Mouse (Mus musculus) T-helper 17 cell (primary cell): ENCODE results near the gene Rhebl1.

ENCODE experiments used
- in situ Hi-C, 2 experiments: fragments of 300-600 bp; cut with MboI, MseI; formaldehyde crosslinking; loops; 1 replicate in 1 of 2; 2 replicates in 1 of 2; pipeline ENCODE4 v1.15.1; 2025; ENCODE audit warnings: high pct_unique_total_duplicates in 2 of 2

Rhebl1 gene

DNA sequence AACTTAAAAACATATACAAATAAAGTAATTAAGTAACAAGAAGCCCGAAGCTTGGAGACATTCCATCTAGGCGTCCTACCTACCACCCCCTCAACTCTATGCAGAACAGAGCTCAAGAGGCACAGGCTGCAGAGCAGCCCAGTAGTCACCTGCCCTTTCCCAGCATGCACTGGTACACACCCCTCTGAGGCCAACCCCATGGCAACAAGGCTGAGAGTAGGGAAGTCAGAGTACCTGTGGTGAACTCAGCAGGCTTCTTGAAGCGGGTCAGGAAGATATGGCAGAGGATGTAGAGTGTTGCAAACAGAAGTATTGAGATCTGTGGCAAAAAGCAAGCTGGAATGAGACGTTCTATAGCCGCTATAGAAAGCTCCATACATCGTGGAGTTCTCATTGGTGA lies 20.6 kb upstream of the Rhebl1 start:
- in situ Hi-C loops: no loop called here

DNA sequence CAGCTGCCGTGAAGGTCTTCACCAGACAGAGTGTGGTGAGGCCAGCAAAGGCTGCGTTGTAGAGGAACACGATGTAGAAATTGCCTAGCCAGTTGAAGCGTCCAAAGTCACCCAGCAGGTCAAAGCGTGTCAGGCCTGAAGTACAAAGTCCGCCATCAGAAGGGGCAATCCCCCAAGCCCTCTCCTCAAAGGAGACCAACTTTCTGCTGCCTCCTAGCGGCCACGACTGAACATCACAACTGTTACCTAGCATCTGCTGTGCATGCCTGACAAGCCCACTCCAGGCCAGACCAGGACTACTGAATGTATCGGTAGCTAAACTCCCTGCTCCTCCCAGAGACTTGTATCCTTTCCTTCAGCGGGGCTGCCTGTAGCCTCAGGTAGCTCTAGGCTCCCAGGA lies 10.4 kb upstream of the Rhebl1 start:
- in situ Hi-C loops: no loop called here

DNA sequence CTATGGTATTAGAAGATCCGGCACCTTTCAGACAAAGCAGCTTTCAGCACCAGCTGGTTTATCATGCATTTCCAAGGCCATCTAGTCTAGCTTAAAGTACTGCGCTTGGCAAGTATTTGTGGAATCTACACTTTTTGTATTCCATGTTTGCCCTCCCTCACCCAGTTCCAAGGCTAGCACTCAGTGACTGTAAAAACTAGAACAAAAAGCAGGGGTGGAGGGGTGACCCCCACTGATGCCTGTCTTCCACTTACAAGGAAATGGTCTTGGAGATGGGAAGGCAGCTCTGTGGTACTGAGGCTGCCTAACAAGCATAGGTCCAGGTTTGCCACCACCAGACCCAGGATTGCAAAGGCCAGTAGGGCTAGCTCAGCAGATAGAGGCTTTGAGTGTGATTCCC lies 8.3 kb upstream of the Rhebl1 start:
- in situ Hi-C loops: no loop called here

GRCm38 (mm10) chr15:98901530-98901929 lies 7.2 kb upstream of the Rhebl1 start:
- in situ Hi-C loops: no loop called here

GRCm38 (mm10) chr15:98897928-98898800 lies 3.8 kb upstream of the Rhebl1 start, which contains the start of gene Dhh:
Gene Dhh, minus strand, starts transcription at chr15:98898540.
- in situ Hi-C loops: loop anchor here in 1 of 2 experiments (5.0 kb wide), 1 partner anchor 99 kb away; no protein-coding TSS in a partner anchor

- in situ Hi-C loops: loop anchor here in 1 of 2 experiments (5.0 kb wide), 1 partner anchor 100 kb away; no protein-coding TSS in a partner anchor
These were observed 3.2 kb upstream of the Rhebl1 start for GRCm38 (mm10) chr15:98897495-98897894.

- in situ Hi-C loops: loop anchor here in 1 of 2 experiments (5.0 kb wide), 1 partner anchor 101 kb away; no protein-coding TSS in a partner anchor
These were observed 1.6 kb upstream of the Rhebl1 start for GRCm38 (mm10) chr15:98895635-98896589.

DNA sequence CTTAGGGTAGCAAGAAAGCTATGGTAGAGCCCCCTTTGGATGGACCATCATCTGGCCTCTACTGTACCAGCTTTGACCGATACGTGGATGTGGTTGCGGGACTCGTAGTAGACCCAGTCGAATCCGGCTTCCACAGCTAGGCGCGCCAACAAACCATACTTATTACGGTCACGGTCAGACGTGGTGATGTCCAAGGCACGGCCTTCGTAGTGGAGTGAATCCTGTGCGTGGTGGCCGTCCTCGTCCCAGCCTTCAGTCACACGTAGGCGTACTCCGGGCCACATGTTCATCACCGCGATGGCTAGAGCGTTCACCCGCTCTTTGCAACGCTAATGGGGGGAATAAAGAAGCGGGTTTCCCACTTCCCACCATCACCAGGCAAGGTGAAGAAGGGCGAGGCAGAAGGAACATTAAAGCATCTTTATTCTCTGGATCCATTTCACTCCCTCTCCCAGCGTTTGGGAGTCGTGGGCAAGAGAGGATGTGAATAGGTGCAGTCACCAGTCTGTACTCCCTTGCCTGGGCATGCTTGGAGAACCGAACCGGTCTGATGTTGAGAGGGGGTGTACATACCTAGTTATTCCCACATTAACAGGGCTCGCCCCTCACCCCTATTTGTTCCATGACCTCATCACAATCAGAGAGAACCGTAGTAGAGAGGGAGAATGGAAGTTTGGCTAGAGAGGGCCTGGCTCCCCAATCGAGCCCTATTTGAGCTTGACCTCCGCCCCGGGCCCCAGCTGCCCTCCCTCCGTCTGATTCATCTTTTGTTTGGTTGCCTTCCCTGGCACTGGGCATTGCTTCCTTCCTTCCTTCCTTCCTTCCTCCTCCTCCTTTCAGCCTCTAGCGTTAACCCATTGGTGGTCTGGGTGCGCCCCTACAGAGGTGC lies 650 bp upstream of the Rhebl1 start:
- in situ Hi-C loops: loop anchor here in 1 of 2 experiments (5.0 kb wide), 1 partner anchor 102 kb away; no protein-coding TSS in a partner anchor

DNA sequence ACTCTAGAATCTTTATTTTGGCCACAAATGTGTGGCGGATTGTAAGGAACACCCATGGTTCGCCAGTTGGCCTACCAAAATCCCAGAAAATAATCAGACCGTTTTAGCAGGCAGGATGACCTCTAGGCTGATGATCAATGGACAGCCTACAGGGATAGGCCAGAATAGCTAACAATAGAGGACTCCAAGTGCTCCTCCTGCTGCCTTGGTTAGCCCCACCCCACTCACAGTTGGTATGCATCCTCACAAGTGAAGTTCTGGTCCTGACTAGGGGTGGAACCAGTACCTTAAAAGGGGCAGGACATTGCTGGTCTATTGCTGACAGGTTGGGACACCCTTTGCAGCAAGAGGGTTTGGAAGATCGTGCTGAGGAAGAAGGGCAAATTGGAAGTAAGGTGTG lies 1.3 kb downstream of the Rhebl1 start:
- in situ Hi-C loops: no loop called here

DNA sequence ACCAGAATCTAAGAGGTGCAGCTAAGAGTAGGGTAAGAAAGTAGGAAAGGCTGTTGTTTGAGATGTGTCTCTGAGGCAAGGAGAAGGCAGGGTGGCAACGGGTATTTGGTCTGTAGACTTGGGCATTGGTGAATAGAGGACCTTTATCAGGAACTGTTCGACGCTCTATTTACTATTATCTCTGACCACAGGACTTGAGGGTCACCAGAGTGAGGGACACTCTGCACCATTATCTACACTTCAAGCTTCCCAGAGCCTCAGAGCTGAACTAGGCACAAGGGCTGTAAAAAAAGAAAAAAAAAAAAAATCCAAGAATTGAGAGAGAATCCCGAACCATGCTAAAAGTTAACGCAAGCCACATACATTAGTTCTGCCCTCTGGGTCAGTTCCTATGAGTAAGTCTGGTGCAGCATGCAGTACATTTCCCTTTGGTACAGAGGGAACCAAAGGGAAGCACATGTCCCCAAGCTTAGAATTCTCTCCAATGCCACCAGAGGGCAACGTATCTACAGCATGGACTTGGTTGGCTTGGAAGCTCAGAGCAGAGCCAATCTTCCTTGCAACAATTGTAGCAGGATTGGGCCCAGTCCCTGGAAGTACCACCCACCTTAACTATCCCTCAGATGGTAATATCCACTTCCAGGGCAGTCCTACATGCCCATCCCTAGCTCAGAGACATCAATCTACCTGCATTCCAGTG lies 2.3 kb downstream of the Rhebl1 start:
- in situ Hi-C loops: no loop called here

DNA sequence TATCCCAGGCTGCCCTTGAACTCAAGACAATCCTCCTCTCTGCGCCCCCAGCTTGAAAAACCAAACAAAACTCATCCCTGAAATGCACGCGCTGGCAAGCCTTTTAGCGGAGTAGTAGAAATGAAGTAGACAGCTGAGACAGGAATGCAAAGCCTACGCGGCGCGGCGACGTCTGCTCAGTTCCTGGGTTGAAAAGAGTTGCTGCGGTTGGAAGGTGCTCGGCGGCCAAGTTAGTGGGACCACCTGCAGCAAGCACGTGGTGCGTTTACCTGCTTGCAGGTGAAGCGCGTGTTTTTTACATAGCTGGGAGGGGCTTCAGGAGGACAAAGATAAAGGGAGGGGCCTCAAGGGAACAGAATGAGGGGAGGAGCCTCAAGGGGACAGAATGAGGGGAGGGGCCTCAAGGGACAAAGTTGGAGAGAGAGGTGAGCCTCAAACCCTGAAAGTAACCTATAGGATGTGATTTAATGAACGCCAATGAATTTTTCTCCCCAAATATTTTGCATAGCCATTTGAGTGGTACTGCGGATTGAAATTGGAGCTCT lies 3.1 kb downstream of the Rhebl1 start:
- in situ Hi-C loops: no loop called here

- in situ Hi-C loops: no loop called here
These were observed 6.8 kb downstream of the Rhebl1 start for GRCm38 (mm10) chr15:98887526-98887925.

DNA sequence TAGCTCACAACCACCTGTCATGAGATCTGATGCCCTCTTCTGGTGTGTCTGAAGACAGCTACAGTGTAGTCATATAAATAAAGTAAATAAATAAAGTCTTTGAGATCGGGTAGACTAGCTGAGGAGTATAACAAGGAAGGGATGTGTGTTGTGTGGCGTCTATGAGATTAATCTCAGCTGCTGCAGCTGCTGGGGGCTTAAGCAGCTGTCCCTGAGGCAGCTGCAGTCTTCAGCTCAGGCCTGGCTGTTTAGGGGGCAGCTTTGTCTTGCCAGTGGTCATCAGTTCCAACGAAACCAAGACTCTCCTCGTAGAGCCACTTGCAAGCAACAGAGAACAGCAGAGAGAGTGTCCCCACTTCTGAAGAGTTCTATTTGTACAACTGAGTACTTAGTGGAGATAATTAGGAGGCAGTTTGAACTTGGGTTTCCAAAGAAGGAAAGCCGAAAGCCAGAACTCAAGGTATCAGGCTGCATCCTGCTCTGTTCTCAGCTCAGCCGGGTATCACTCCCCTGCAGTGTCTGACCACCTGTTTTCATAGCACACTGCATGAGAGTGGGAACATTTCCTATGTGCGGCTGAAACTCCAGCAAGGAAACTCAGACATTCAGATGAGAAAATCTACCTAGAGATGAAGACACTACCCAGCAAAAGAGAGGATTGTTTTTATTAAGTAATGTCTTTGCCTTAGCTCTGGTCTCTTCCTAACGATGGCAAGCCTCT lies 7.5 kb downstream of the Rhebl1 start:
- in situ Hi-C loops: no loop called here

- in situ Hi-C loops: loop anchor here in 1 of 2 experiments (5.0 kb wide), 1 partner anchor 48 kb away; the partner anchor contains the start of gene Tuba1b
These were observed 10.2 kb downstream of the Rhebl1 start for GRCm38 (mm10) chr15:98884106-98884505.

GRCm38 (mm10) chr15:98883661-98884060 lies 10.7 kb downstream of the Rhebl1 start:
- in situ Hi-C loops: loop anchor here in 1 of 2 experiments (5.0 kb wide), 1 partner anchor 49 kb away; the partner anchor contains the start of gene Tuba1b

DNA sequence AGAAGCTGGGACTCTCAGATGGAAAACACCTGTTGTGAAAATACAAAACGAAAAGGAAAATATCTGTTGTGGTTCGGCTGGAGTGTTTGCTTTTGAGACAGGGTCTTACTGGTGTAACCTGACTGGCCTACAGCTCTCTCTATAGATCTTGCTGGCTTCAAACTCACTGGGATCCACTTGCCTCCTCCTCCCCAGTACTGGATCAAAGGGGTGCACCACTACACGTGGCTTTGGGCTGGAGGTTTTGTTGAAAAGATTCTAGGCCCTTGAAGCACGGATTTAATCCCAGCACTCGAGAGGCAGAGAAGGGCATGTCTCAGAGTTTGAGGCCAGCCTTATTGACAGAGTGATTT lies 12.7 kb downstream of the Rhebl1 start:
- in situ Hi-C loops: loop anchor here in 1 of 2 experiments (5.0 kb wide), 1 partner anchor 51 kb away; the partner anchor contains the start of gene Tuba1b

- in situ Hi-C loops: loop anchor here in 1 of 2 experiments (5.0 kb wide), 1 partner anchor 51 kb away; the partner anchor contains the start of gene Tuba1b
These were observed 13.2 kb downstream of the Rhebl1 start for GRCm38 (mm10) chr15:98880978-98881655.

- in situ Hi-C loops: no loop called here
These were observed 17.0 kb downstream of the Rhebl1 start for GRCm38 (mm10) chr15:98877331-98877730.
